Mouse (Mus musculus) spleen, adult 2 months (tissue): ENCODE results near the gene Adamts9.

Source experiments
- CTCF ChIP-seq: fragments of 200-500 bp; IDR thresholded peaks from 2 replicates; pipeline ENCODE4 v1.5.1; 2011; ENCODE audit warnings: mild to moderate bottlenecking, inconsistent platforms; ENCODE audit not compliant: insufficient read depth, insufficient read length, insufficient replicate concordance; ENCODE audit errors: extremely low read depth
- POLR2A ChIP-seq: fragments of 200-500 bp; IDR thresholded peaks from 2 replicates; pipeline ENCODE4 v1.6.1; 2011; ENCODE audit warnings: low read depth, low read length, inconsistent platforms

DNA sequence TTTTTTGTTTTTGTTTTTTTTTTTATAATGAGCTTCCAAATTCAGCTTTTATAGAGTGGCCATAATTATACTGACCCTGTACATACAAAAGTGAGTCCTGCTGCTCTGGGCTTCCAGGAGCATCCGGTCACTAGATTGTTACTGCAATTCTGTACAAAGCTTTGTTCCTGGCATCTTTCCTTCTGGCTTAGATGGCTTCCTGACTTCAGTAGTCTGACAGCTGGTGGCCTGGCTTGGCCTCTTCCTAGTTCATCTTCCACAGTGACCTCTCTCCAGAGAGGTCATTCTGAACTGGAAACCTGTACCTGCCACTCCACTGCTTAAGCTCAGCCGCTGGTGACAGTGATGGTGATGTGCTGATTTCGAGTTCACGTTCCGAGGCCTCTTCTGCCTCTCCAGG is 217.2 kb downstream of the Adamts9 start:
- TF ChIP-seq POLR2A (no peak), CTCF (no peak)
